Mouse (Mus musculus) stomach, embryonic 16.5 days (tissue): ENCODE data around the gene Brsk1. TPM values are rescaled to one million over a fixed set of nuclear protein-coding genes. Genes with fewer than 3 reads are reported as not detected.

Source experiments
- ATAC-seq: fragments of 200-750 bp; cut with Nextera tagmentation; 2 replicates; pipeline ENCODE4 v1.8.0; 2017; ENCODE audit warnings: moderate number of reproducible peaks, moderate TSS enrichment; ENCODE audit not compliant: insufficient read depth, low FRiP score
- H3K27ac ChIP-seq: fragments of 300-500 bp; sonication (generic); 2 replicates; pipeline ENCODE4 v1.5.1; 2014; ENCODE audit warnings: low read length
- H3K27me3 ChIP-seq: fragments of 300-500 bp; sonication (generic); 2 replicates; pipeline ENCODE4 v1.6.1; 2014; ENCODE audit warnings: low read length, control low read depth, mixed read lengths; ENCODE audit not compliant: control insufficient read depth, insufficient read depth
- H3K36me3 ChIP-seq: fragments of 300-500 bp; sonication (generic); 2 replicates; pipeline ENCODE4 v1.6.1; 2014; ENCODE audit warnings: low read length; ENCODE audit not compliant: control insufficient read depth, insufficient read depth
- H3K4me1 ChIP-seq: fragments of 300-500 bp; sonication (generic); 2 replicates; pipeline ENCODE4 v1.6.1; 2014; ENCODE audit warnings: low read length, control low read depth, mixed read lengths; ENCODE audit not compliant: control insufficient read depth, insufficient read depth
- H3K4me2 ChIP-seq: fragments of 300-500 bp; sonication (generic); 2 replicates; pipeline ENCODE4 v1.6.1; 2014; ENCODE audit warnings: low read depth, low read length, mixed read lengths
- H3K4me3 ChIP-seq: fragments of 300-500 bp; sonication (generic); replicated peaks from 2 replicates; pipeline ENCODE4 v1.5.1; 2014; ENCODE audit warnings: mild to moderate bottlenecking, low read length
- H3K9ac ChIP-seq: fragments of 300-500 bp; sonication (generic); 2 replicates; pipeline ENCODE4 v1.6.1; 2014; ENCODE audit warnings: low read length
- H3K9me3 ChIP-seq: fragments of 300-500 bp; sonication (generic); replicated peaks from 2 replicates; pipeline ENCODE4 v1.6.1; 2016; ENCODE audit warnings: low read length, control low read depth; ENCODE audit not compliant: control insufficient read depth
- WGBS: fragments of 180-500 bp; shearing (Covaris S2); extraction: QIAGEN DNeasy Blood & Tissue Kit; methylation state at CpG from one replicate; pipeline ENCODE4 v1.1.7; 2014; 5-methylcytosine and 5-hydroxymethylcytosine counted together
- polyA plus RNA-seq: library from polyadenylated mRNA; unstranded; fragments of >200 nt; fragmentation: Nextera tagmentation; extraction: Ambion mirVana; gene quantifications from 2 replicates; pipeline ENCODE4 v1.2.1, GENCODE M21; 2015

The Brsk1 gene
- 0.86 and 0.88 TPM in 2 replicates for polyA plus RNA-seq

DNA sequence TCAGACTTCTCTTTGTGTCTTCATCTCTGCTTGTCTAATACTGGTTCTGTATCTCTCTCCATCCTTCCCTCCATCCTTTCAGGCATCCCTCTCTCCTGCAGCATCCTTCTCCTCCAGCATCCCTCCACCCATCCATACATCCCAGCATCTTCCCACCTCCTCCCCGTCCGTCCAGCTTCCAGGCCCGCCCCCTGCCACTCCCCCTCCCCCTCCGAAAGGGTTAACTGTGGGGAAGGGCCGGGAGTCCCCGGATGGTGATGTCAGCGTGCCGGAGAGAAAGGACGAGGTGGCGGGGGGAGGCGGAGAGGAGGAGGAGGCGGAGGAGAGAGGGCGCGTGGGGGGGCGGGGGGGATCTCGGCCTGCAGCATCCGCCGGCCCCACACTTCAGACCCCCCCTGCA, at the start of gene Brsk1:
Gene Brsk1 (plus strand): TSS at position 218 of the 400 bp plus-strand sequence.
- Histone ChIP-seq H3K4me3 (peak within 1 kb of the TSS; percentile 71), H3K27me3 (no peaks in the 10 kb centered on the region), H3K36me3 (0 out of 2 replicates have a peak, but pooled peaks cover 6% of the 10 kb centered on the region), H3K27ac (peak within 1 kb of the TSS; percentile 81), H3K4me2 (peak within 1 kb of the TSS; percentile 88), H3K9me3 (no peaks in the 10 kb centered on the region), H3K9ac (peak within 1 kb of the TSS; percentile 99), H3K4me1 (peaks cover 4% of the 10 kb centered on the region; the same call in 1 of the 2 replicates)
- WGBS, result 1% methylated on average over 7 of the region's 18 CpGs
- peak; percentile 76; the same call in 1 of the 2 replicates for ATAC-seq

DNA sequence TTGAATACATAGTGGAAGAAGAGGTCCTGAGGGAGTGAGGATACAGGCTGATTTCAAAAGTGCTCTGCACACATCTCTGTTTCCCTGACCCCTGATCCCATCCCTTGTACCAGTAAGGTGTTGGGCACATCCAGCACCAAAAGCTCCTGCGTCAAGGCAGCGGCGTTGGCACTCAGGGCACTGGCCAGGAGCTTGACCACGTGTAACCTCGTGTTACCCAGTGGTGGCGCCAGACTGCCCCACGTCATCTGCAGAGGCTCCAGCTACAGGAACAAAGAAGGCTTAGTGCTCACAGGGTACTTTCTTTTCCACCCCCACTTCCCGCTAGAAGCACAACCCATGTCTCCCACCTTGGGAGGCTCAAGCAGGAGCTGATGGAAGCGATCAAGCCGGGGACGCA, 49.2 kb upstream of the Brsk1 start:
- no peak for ATAC-seq

GRCm38 (mm10) chr7:4641956-4642355, 48.4 kb upstream of the Brsk1 start:
- Histone ChIP-seq H3K4me3 (no peak overlapping the region), H3K9ac (no peak overlapping the region), H3K27ac (no peak overlapping the region), H3K27me3 (no peaks in the 10 kb centered on the region), H3K9me3 (no peaks in the 10 kb centered on the region), H3K4me2 (no peak overlapping the region), H3K4me1 (no peaks in the 10 kb centered on the region), H3K36me3 (peaks cover 27% of the 10 kb centered on the region)
- ATAC-seq, result no peak
- 74% methylated on average over 7 of the region's 7 CpGs for WGBS

More for the DNA sequence above, 49.2 kb upstream of the Brsk1 start:
- Histone ChIP-seq H3K27me3 (no peaks in the 10 kb centered on the region), H3K36me3 (peaks cover 27% of the 10 kb centered on the region), H3K4me1 (no peaks in the 10 kb centered on the region), H3K9ac (no peak overlapping the region), H3K4me2 (no peak overlapping the region), H3K27ac (no peak overlapping the region), H3K4me3 (no peak overlapping the region), H3K9me3 (no peaks in the 10 kb centered on the region)
- WGBS, result 82% methylated on average over 11 of the region's 11 CpGs

- peaks cover 27% of the 10 kb centered on the region for H3K36me3 ChIP-seq
- H3K9ac ChIP-seq, result no peak overlapping the region
- no peak overlapping the region for H3K27ac ChIP-seq
- H3K4me3 ChIP-seq, result no peak overlapping the region
- H3K9me3 ChIP-seq, result no peaks in the 10 kb centered on the region
- 90% methylated on average over 6 of the region's 6 CpGs for WGBS
- H3K4me1 ChIP-seq, result peaks cover 7% of the 10 kb centered on the region; the same call in 1 of the 2 replicates
- H3K27me3 ChIP-seq, result no peaks in the 10 kb centered on the region
- no peak for ATAC-seq
- no peak overlapping the region for H3K4me2 ChIP-seq
These were observed 47.2 kb upstream of the Brsk1 start for GRCm38 (mm10) chr7:4643225-4643624.

- Histone ChIP-seq H3K36me3 (peaks cover 16% of the 10 kb centered on the region; the same call in 1 of the 2 replicates), H3K9me3 (no peaks in the 10 kb centered on the region), H3K27me3 (no peaks in the 10 kb centered on the region), H3K4me3 (no peak overlapping the region), H3K4me2 (no peak overlapping the region), H3K9ac (no peak overlapping the region), H3K4me1 (peaks cover 7% of the 10 kb centered on the region; the same call in 1 of the 2 replicates), H3K27ac (no peak overlapping the region)
- WGBS, result 78% methylated on average over 3 of the region's 3 CpGs
- ATAC-seq, result no peak
These were observed 43.6 kb upstream of the Brsk1 start for GRCm38 (mm10) chr7:4646806-4647205.

- no peak overlapping the region for H3K4me2 ChIP-seq
- no peaks in the 10 kb centered on the region for H3K9me3 ChIP-seq
- no peak overlapping the region for H3K4me3 ChIP-seq
- H3K36me3 ChIP-seq, result peaks cover 14% of the 10 kb centered on the region; the same call in 1 of the 2 replicates
- no peak overlapping the region for H3K9ac ChIP-seq
- no peaks in the 10 kb centered on the region for H3K27me3 ChIP-seq
- WGBS, result 45% methylated on average over 6 of the region's 6 CpGs
- peak; percentile 50; the same call in 1 of the 2 replicates for ATAC-seq
- H3K4me1 ChIP-seq, result peaks cover 7% of the 10 kb centered on the region; the same call in 1 of the 2 replicates
- no peak overlapping the region for H3K27ac ChIP-seq
These were observed 43.1 kb upstream of the Brsk1 start for GRCm38 (mm10) chr7:4647291-4647690.

DNA sequence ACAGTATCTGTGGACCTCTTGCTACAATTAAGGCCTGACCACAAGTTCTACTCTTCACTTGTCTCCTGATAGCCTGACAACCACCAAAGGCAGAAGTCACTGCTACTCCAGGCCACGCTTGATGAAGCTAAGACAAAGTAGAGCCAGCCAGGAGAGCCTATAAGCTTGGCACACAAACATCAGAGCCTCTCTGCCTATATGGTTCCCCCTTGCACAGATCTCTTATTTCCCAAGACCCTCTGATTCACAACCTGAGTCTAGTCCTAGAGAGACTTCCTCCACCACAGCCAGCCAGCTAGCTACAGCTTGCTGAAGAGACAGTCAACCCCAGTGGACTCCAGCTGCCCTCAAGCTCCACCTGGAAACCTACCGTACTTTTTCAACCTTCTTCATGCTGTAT, 42.4 kb upstream of the Brsk1 start:
- ATAC-seq, result no peak
- peaks cover 7% of the 10 kb centered on the region; the same call in 1 of the 2 replicates for H3K4me1 ChIP-seq
- H3K27ac ChIP-seq, result no peak overlapping the region
- no peaks in the 10 kb centered on the region for H3K27me3 ChIP-seq
- WGBS, result 75% methylated on average over 2 of the region's 2 CpGs
- H3K9ac ChIP-seq, result no peak overlapping the region
- peaks cover 14% of the 10 kb centered on the region; the same call in 1 of the 2 replicates for H3K36me3 ChIP-seq
- no peaks in the 10 kb centered on the region for H3K9me3 ChIP-seq
- H3K4me3 ChIP-seq, result no peak overlapping the region
- H3K4me2 ChIP-seq, result no peak overlapping the region

DNA sequence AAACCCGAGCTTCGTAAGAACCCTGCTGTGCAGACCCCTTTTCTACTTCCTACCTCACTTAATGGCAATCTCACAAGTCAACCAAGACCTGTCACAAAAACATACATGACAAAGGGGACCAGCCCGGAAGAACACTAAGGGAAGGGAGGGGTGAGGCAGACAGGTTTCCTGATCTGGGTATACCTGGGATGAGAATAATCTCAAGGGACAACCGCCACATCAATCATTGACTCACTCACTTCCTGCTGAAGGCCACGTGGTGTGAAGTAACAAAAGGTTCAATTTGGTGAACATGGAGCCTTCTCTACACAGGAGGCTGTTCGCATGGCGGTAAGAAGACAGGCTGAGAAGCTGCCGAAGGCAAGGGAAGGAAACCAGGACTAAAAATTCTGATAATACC, 38.8 kb upstream of the Brsk1 start:
- peaks cover 6% of the 10 kb centered on the region; the same call in 1 of the 2 replicates for H3K36me3 ChIP-seq
- ATAC-seq, result no peak
- H3K4me2 ChIP-seq, result no peak overlapping the region
- H3K4me3 ChIP-seq, result no peak overlapping the region
- no peaks in the 10 kb centered on the region for H3K27me3 ChIP-seq
- peaks cover 18% of the 10 kb centered on the region for H3K4me1 ChIP-seq
- H3K9me3 ChIP-seq, result no peaks in the 10 kb centered on the region
- no peak overlapping the region for H3K27ac ChIP-seq
- no peak overlapping the region for H3K9ac ChIP-seq
- 64% methylated on average over 8 of the region's 8 CpGs for WGBS

GRCm38 (mm10) chr7:4652726-4653125, 37.7 kb upstream of the Brsk1 start:
- Histone ChIP-seq H3K36me3 (peaks cover 6% of the 10 kb centered on the region; the same call in 1 of the 2 replicates), H3K27me3 (no peaks in the 10 kb centered on the region)

More at GRCm38 (mm10) chr7:4652726-4653125, 37.7 kb upstream of the Brsk1 start:
- Histone ChIP-seq H3K4me3 (no peak overlapping the region), H3K4me1 (peaks cover 22% of the 10 kb centered on the region), H3K9ac (no peak overlapping the region), H3K9me3 (no peaks in the 10 kb centered on the region), H3K4me2 (no peak overlapping the region), H3K27ac (0 out of 2 replicates have a peak overlapping the region, but pooled peaks have one; percentile 1)
- ATAC-seq, result no peak
- 84% methylated on average over 5 of the region's 5 CpGs for WGBS
